Mouse (Mus musculus) heart, embryonic 12.5 days (tissue): Measurements from ENCODE around the gene Rap1gds1. TPM values are rescaled to one million over a fixed set of nuclear protein-coding genes. Genes with fewer than 3 reads are reported as not detected.
A peak's percentile ranks its signal among the peaks of the same experiment; 100 is the strongest.

Experiments used
- ATAC-seq: fragments of 200-750 bp; cut with Nextera tagmentation; 2 replicates; pipeline ENCODE4 v1.8.0; 2017; ENCODE audit warnings: moderate TSS enrichment, moderate library complexity; ENCODE audit not compliant: insufficient number of reproducible peaks, low FRiP score
- H3K27ac ChIP-seq: fragments of 300-500 bp; sonication (generic); 2 replicates; pipeline ENCODE4 v1.5.1; 2016; ENCODE audit warnings: mild to moderate bottlenecking, moderate library complexity; ENCODE audit not compliant: poor library complexity, severe bottlenecking
- H3K27me3 ChIP-seq: fragments of 300-500 bp; sonication (generic); replicated peaks from 2 replicates; pipeline ENCODE4 v1.6.1; 2016; ENCODE audit warnings: mild to moderate bottlenecking, moderate library complexity
- H3K36me3 ChIP-seq: fragments of 300-500 bp; sonication (generic); 2 replicates; pipeline ENCODE4 v1.6.1; 2016; ENCODE audit warnings: mild to moderate bottlenecking, moderate library complexity
- H3K4me1 ChIP-seq: fragments of 300-500 bp; sonication (generic); replicated peaks from 2 replicates; pipeline ENCODE4 v1.6.1; 2016; ENCODE audit warnings: mild to moderate bottlenecking
- H3K4me2 ChIP-seq: fragments of 300-500 bp; sonication (generic); 2 replicates; pipeline ENCODE4 v1.6.1; 2016; ENCODE audit warnings: mild to moderate bottlenecking, moderate library complexity
- H3K4me3 ChIP-seq: fragments of 300-500 bp; sonication (generic); 2 replicates; pipeline ENCODE4 v1.5.1; 2016; ENCODE audit warnings: mild to moderate bottlenecking
- H3K9ac ChIP-seq: fragments of 300-500 bp; sonication (generic); 2 replicates; pipeline ENCODE4 v1.6.1; 2016; ENCODE audit warnings: mild to moderate bottlenecking, moderate library complexity
- H3K9me3 ChIP-seq: fragments of 300-500 bp; sonication (generic); replicated peaks from 2 replicates; pipeline ENCODE4 v1.6.1; 2016; ENCODE audit warnings: mild to moderate bottlenecking, moderate library complexity
- WGBS: fragments of 180-500 bp; shearing (Covaris S2); methylation state at CpG from one replicate; pipeline ENCODE4 v1.1.7; 2016; 5-methylcytosine and 5-hydroxymethylcytosine counted together
- polyA plus RNA-seq: library from polyadenylated mRNA; unstranded; fragments of >200 nt; fragmentation: Nextera tagmentation; extraction: Ambion mirVana; gene quantifications from 2 replicates; pipeline ENCODE4 v1.2.1, GENCODE M21; 2016

Rap1gds1 gene
- polyA plus RNA-seq, result 58.8 and 60.2 TPM in 2 replicates

- Histone ChIP-seq H3K4me3 (peak within 1 kb of the TSS; percentile 99), H3K4me2 (peak within 1 kb of the TSS; percentile 89), H3K9me3 (no peaks in the 10 kb centered on the region), H3K27me3 (no peaks in the 10 kb centered on the region), H3K4me1 (peaks cover 12% of the 10 kb centered on the region), H3K27ac (peak within 1 kb of the TSS; percentile 99), H3K36me3 (no peaks in the 10 kb centered on the region), H3K9ac (peak within 1 kb of the TSS; percentile 94)
- ATAC-seq, result peak; percentile 71
- under 1% methylated on average over 85 of the region's 97 CpGs for WGBS
Measured at GRCm38 (mm10) chr3:139074484-139075211, at the start of gene Rap1gds1. Gene Rap1gds1 (minus strand): TSS chr3:139075201.

- Histone ChIP-seq H3K9me3 (no peaks in the 10 kb centered on the region), H3K36me3 (no peaks in the 10 kb centered on the region), H3K4me2 (no peak overlapping the region), H3K4me3 (no peak overlapping the region), H3K4me1 (no peaks in the 10 kb centered on the region), H3K27ac (no peak overlapping the region), H3K9ac (no peak overlapping the region), H3K27me3 (no peaks in the 10 kb centered on the region)
- no peak for ATAC-seq
Measured at GRCm38 (mm10) chr3:139118446-139118845, 43.4 kb upstream of the Rap1gds1 start.

- no peaks in the 10 kb centered on the region for H3K36me3 ChIP-seq
- no peaks in the 10 kb centered on the region for H3K27me3 ChIP-seq
- no peak overlapping the region for H3K27ac ChIP-seq
- no peaks in the 10 kb centered on the region for H3K9me3 ChIP-seq
- no peak overlapping the region for H3K4me3 ChIP-seq
- H3K4me1 ChIP-seq, result no peaks in the 10 kb centered on the region
- no peak overlapping the region for H3K9ac ChIP-seq
- H3K4me2 ChIP-seq, result no peak overlapping the region
- WGBS, result 68% methylated on average over 9 of the region's 9 CpGs
- ATAC-seq, result no peak
Measured at GRCm38 (mm10) chr3:139116733-139117337, 41.8 kb upstream of the Rap1gds1 start.

- Histone ChIP-seq H3K4me3 (no peak overlapping the region), H3K27ac (no peak overlapping the region), H3K4me2 (no peak overlapping the region), H3K9ac (no peak overlapping the region), H3K4me1 (0 out of 2 replicates have a peak, but pooled peaks cover 2% of the 10 kb centered on the region), H3K27me3 (no peaks in the 10 kb centered on the region), H3K9me3 (no peaks in the 10 kb centered on the region), H3K36me3 (no peaks in the 10 kb centered on the region)
- no peak for ATAC-seq
- WGBS, result 63% methylated on average over 3 of the region's 3 CpGs
Measured at GRCm38 (mm10) chr3:139112335-139112973, 37.5 kb upstream of the Rap1gds1 start.

GRCm38 (mm10) chr3:139111877-139112276, 36.9 kb upstream of the Rap1gds1 start:
- ATAC-seq, result no peak
- H3K4me3 ChIP-seq, result no peak overlapping the region
- H3K27me3 ChIP-seq, result no peaks in the 10 kb centered on the region
- WGBS, result 70% methylated on average over 2 of the region's 2 CpGs
- no peak overlapping the region for H3K27ac ChIP-seq
- no peak overlapping the region for H3K4me2 ChIP-seq
- H3K36me3 ChIP-seq, result no peaks in the 10 kb centered on the region
- H3K9me3 ChIP-seq, result no peaks in the 10 kb centered on the region
- no peak overlapping the region for H3K9ac ChIP-seq
- 0 out of 2 replicates have a peak, but pooled peaks cover 2% of the 10 kb centered on the region for H3K4me1 ChIP-seq

- no peak overlapping the region for H3K27ac ChIP-seq
- no peak overlapping the region for H3K4me3 ChIP-seq
- H3K9ac ChIP-seq, result no peak overlapping the region
- H3K27me3 ChIP-seq, result no peaks in the 10 kb centered on the region
- H3K4me1 ChIP-seq, result 0 out of 2 replicates have a peak, but pooled peaks cover 8% of the 10 kb centered on the region
- no peaks in the 10 kb centered on the region for H3K36me3 ChIP-seq
- H3K9me3 ChIP-seq, result no peaks in the 10 kb centered on the region
- 77% methylated on average over 5 of the region's 5 CpGs for WGBS
- H3K4me2 ChIP-seq, result no peak overlapping the region
- ATAC-seq, result no peak
Measured at GRCm38 (mm10) chr3:139108176-139108575, 33.2 kb upstream of the Rap1gds1 start.

GRCm38 (mm10) chr3:139103914-139104313, 28.9 kb upstream of the Rap1gds1 start:
- 61% methylated on average over 2 of the region's 2 CpGs for WGBS
- Histone ChIP-seq H3K27me3 (no peaks in the 10 kb centered on the region), H3K9ac (no peak overlapping the region), H3K4me3 (no peak overlapping the region), H3K4me2 (no peak overlapping the region), H3K27ac (no peak overlapping the region), H3K9me3 (no peaks in the 10 kb centered on the region), H3K36me3 (no peaks in the 10 kb centered on the region), H3K4me1 (0 out of 2 replicates have a peak, but pooled peaks cover 9% of the 10 kb centered on the region)
- ATAC-seq, result no peak

GRCm38 (mm10) chr3:139103346-139103745, 28.3 kb upstream of the Rap1gds1 start:
- H3K4me2 ChIP-seq, result no peak overlapping the region
- H3K4me1 ChIP-seq, result 0 out of 2 replicates have a peak, but pooled peaks cover 9% of the 10 kb centered on the region
- H3K4me3 ChIP-seq, result no peak overlapping the region
- no peak overlapping the region for H3K27ac ChIP-seq
- WGBS, result 14% methylated on average over 3 of the region's 3 CpGs
- no peaks in the 10 kb centered on the region for H3K36me3 ChIP-seq
- no peak overlapping the region for H3K9ac ChIP-seq
- no peaks in the 10 kb centered on the region for H3K27me3 ChIP-seq
- ATAC-seq, result no peak
- H3K9me3 ChIP-seq, result no peaks in the 10 kb centered on the region

GRCm38 (mm10) chr3:139101941-139102340, 26.9 kb upstream of the Rap1gds1 start:
- Histone ChIP-seq H3K9ac (no peak overlapping the region), H3K4me1 (0 out of 2 replicates have a peak, but pooled peaks cover 6% of the 10 kb centered on the region), H3K27ac (no peak overlapping the region), H3K9me3 (no peaks in the 10 kb centered on the region), H3K4me2 (no peak overlapping the region), H3K4me3 (no peak overlapping the region), H3K27me3 (no peaks in the 10 kb centered on the region), H3K36me3 (no peaks in the 10 kb centered on the region)
- no peak for ATAC-seq
- 86% methylated on average over 1 of the region's 1 CpGs for WGBS

- Histone ChIP-seq H3K9ac (no peak overlapping the region), H3K36me3 (no peaks in the 10 kb centered on the region), H3K9me3 (no peaks in the 10 kb centered on the region), H3K4me1 (0 out of 2 replicates have a peak, but pooled peaks cover 6% of the 10 kb centered on the region), H3K27ac (no peak overlapping the region), H3K27me3 (no peaks in the 10 kb centered on the region), H3K4me3 (no peak overlapping the region), H3K4me2 (no peak overlapping the region)
- WGBS, result 87% methylated on average over 5 of the region's 5 CpGs
- ATAC-seq, result no peak
Measured at GRCm38 (mm10) chr3:139099284-139099683, 24.3 kb upstream of the Rap1gds1 start.

- Histone ChIP-seq H3K9ac (no peak overlapping the region), H3K27me3 (no peaks in the 10 kb centered on the region), H3K4me3 (no peak overlapping the region), H3K4me1 (no peaks in the 10 kb centered on the region), H3K4me2 (no peak overlapping the region), H3K36me3 (no peaks in the 10 kb centered on the region), H3K9me3 (peaks cover 4% of the 10 kb centered on the region), H3K27ac (no peak overlapping the region)
- WGBS, result 66% methylated on average over 7 of the region's 7 CpGs
- no peak for ATAC-seq
Measured at GRCm38 (mm10) chr3:139095894-139096293, 20.9 kb upstream of the Rap1gds1 start.
